Mouse (Mus musculus) heart, postnatal 0 days (tissue): Measurements from ENCODE around the gene Zar1. TPM values are rescaled to one million over a fixed set of nuclear protein-coding genes. Genes with fewer than 3 reads are reported as not detected.
"Not testable (repeated sequence)": the region's sequence is repeated elsewhere in the genome, so short reads cannot be mapped to it uniquely, and the experiment has no call there.

Experiments
- ATAC-seq: fragments of 200-750 bp; cut with Nextera tagmentation; 2 replicates; pipeline ENCODE4 v1.8.0; 2017; ENCODE audit warnings: low read depth, moderate number of reproducible peaks, moderate library complexity; ENCODE audit not compliant: insufficient read depth
- DNase-seq: peaks from one replicate; pipeline ENCODE4 v3.0.0-alpha.2; 2016; ENCODE audit warnings: low spot score
- H3K27ac ChIP-seq: fragments of 300-500 bp; sonication (generic); 2 replicates; pipeline ENCODE4 v1.5.1; 2014; ENCODE audit warnings: low read depth, mild to moderate bottlenecking
- H3K27me3 ChIP-seq: fragments of 300-500 bp; sonication (generic); 2 replicates; pipeline ENCODE4 v1.6.1; 2014; ENCODE audit warnings: low read length, mixed read lengths; ENCODE audit not compliant: control insufficient read depth, insufficient read depth
- H3K36me3 ChIP-seq: fragments of 300-500 bp; sonication (generic); replicated peaks from 2 replicates; pipeline ENCODE4 v1.6.1; 2014; ENCODE audit warnings: low read length, mixed read lengths; ENCODE audit not compliant: control insufficient read depth, insufficient read depth
- H3K4me1 ChIP-seq: fragments of 300-500 bp; sonication (generic); 2 replicates; pipeline ENCODE4 v1.6.1; 2014; ENCODE audit warnings: antibody characterized with exemption; ENCODE audit not compliant: control insufficient read depth, insufficient read depth
- H3K4me2 ChIP-seq: fragments of 300-500 bp; sonication (generic); 2 replicates; pipeline ENCODE4 v1.6.1; 2014; ENCODE audit warnings: low read depth, mild to moderate bottlenecking, low read length, moderate library complexity
- H3K4me3 ChIP-seq: fragments of 300-500 bp; sonication (generic); 2 replicates; pipeline ENCODE4 v1.5.1; 2014; ENCODE audit warnings: low read depth, low read length
- H3K9ac ChIP-seq: fragments of 300-500 bp; sonication (generic); replicated peaks from 2 replicates; pipeline ENCODE4 v1.6.1; 2014; ENCODE audit warnings: low read depth, low read length, mixed read lengths
- H3K9me3 ChIP-seq: fragments of 300-500 bp; sonication (generic); replicated peaks from 2 replicates; pipeline ENCODE4 v1.6.1; 2016; ENCODE audit warnings: low read length; ENCODE audit not compliant: control insufficient read depth
- CTCF ChIP-seq: IDR thresholded peaks from 2 replicates; pipeline ENCODE4 v1.5.1; 2016; ENCODE audit warnings: antibody characterized with exemption, control low read depth, low read depth
- EP300 ChIP-seq: IDR thresholded peaks from 2 replicates; pipeline ENCODE4 v1.6.1; 2016; ENCODE audit warnings: antibody characterized with exemption, low read depth
- WGBS: fragments of 180-500 bp; shearing (Covaris S2); extraction: QIAGEN DNeasy Blood & Tissue Kit; methylation state at CpG from one replicate; pipeline ENCODE4 v1.1.7; 2014; 5-methylcytosine and 5-hydroxymethylcytosine counted together
- polyA plus RNA-seq: library from polyadenylated mRNA; unstranded; fragments of >200 nt; fragmentation: Nextera tagmentation; extraction: Ambion mirVana; gene quantifications from 2 replicates; pipeline ENCODE4 v1.2.1, GENCODE M21; 2015
- total RNA-seq: library from RNA; depleted of rRNA; stranded (reverse); fragments of >200 nt; gene quantifications from 2 replicates; pipeline ENCODE4 v1.2.3, GENCODE M21; 2014; ENCODE audit warnings: low replicate concordance

Zar1 gene
- total and polyA plus RNA-seq, 2 experiments from 2014 or later: not detected

DNA sequence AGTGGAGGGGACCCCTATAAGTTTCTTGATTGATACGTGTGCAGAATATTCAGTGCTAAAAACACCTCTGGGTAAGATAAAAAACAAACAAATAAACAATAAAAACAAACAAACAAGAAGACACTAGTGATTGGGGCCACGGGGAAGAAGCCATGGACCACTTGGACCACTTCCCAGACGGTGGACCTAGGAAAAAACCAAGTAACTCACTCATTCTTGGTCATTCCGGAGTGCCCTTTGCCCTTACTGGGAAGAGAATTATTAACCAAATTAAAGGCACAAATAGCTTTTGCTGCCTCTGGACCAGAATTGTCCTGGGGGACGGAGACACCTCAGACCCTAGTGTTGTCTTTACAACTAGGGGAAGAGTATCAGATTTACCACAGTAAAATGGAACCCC lies 15.4 kb downstream of the Zar1 start:
- no peak for TF ChIP-seq CTCF
- no peak for TF ChIP-seq EP300
- 89% methylated on average over 5 of the region's 5 CpGs for whole genome bisulfite sequencing
- no peak for ATAC-seq
- no peaks in the 10 kb centered on the region for H3K27me3 ChIP-seq
- H3K27ac ChIP-seq: no peak overlapping the region
- H3K4me1 ChIP-seq: no peaks in the 10 kb centered on the region
- no peak overlapping the region for H3K9ac ChIP-seq
- no peaks in the 10 kb centered on the region for H3K36me3 ChIP-seq
- no peak overlapping the region for H3K4me3 ChIP-seq
- no peak overlapping the region for H3K4me2 ChIP-seq
- H3K9me3 ChIP-seq: peaks cover 10% of the 10 kb centered on the region; the same call in 1 of the 2 replicates
- DNase-seq: no peak

DNA sequence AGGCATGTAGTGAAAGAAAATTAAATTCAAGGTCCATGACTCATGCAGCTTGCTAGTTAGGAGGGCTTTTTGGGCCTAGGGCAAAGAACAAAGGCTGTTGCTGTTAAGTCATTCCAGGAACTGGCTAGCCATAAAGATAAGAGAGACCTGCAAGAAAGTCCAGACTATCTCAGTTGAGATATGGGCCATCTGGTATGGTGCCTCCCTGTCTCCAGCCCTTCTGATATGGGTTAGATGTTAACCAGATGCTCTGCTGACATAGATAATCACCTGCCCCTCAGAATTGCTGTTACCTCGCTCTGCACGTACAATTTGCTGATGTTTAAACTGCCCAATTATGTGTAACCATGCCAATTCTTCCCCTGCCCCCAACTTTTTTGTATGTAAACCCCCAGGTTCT lies 17.9 kb downstream of the Zar1 start:
- DNase-seq, H3K4me2 ChIP-seq, H3K4me1 ChIP-seq, H3K36me3 ChIP-seq, H3K27ac ChIP-seq, ATAC-seq, H3K4me3 ChIP-seq, H3K9ac ChIP-seq, H3K9me3 ChIP-seq, H3K27me3 ChIP-seq: not testable (repeated sequence)
- WGBS: 45% methylated on average over 2 of the region's 2 CpGs

DNA sequence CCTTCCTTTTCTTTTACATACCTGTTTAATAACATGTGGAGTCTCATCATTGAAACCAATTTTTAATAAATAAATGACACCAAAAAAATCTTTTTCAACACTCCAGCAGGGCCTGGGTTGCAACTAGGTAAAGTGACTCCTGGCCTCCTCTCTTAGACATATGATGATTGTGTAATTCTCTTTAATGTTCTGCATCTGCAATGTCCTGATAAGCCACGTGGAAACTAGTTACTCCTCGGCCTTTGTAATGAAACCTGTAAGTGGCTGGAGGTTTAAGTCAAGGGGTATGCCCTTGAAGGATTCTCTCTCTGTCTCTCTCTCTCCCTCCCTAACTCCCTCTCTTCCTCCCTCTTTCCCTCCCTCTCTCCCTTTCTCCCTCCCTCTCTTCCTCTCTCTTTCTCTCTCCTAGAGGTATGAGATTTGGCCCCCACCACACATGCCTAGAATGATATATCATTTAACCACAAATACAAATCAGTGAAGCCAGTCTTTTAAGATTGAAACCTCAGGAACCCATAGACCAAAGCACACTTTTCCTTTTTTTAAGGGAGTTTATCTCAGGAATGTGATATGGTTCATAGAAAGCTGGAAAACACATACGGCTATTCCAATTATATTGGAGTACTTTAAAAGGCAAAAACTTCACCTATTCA lies 20.0 kb downstream of the Zar1 start:
- no peak overlapping the region for H3K27ac ChIP-seq
- no peak overlapping the region for H3K4me2 ChIP-seq
- ATAC-seq (no peak), DNase-seq (no peak)
- no peak overlapping the region for H3K9ac ChIP-seq
- no peaks in the 10 kb centered on the region for H3K27me3 ChIP-seq
- H3K36me3 ChIP-seq: no peaks in the 10 kb centered on the region
- H3K4me3 ChIP-seq: no peak overlapping the region
- H3K4me1 ChIP-seq: peaks cover 10% of the 10 kb centered on the region; the same call in 1 of the 2 replicates
- WGBS: 39% methylated on average over 3 of the region's 3 CpGs
- TF ChIP-seq EP300 (no peak), CTCF (no peak)
- H3K9me3 ChIP-seq: no peaks in the 10 kb centered on the region

DNA sequence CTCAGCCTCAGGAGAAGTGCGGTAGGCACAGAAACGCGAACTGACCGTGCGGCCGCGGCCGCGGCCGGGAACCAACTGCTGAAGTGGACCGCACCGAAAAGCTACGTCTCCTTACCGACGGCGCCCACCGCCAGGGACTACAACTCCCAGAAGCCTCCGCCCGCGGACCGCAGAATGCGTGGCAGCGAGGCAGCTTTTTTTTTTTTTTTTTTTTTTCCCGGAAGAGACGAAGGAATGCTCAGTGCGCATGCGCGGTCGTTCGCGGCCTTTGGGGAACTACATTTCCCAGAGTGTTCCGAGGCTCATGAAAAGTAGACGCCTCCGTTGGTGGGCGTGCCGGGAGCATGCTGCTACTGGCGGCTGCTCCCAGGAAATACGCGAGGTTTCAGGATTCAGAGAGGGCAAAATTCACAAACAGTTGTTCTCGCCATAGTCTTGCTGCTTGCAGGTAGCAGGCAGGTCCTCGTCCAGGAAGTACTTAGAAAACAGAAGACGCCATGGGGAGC lies 21.5 kb downstream of the Zar1 start, which contains the start of gene Nfxl1:
Gene Nfxl1 (minus strand): TSS at position 141 of the 506 bp plus-strand sequence.
- Histone ChIP-seq H3K4me1 (peaks cover 10% of the 10 kb centered on the region; the same call in 1 of the 2 replicates), H3K27ac (peak within 1 kb of the TSS; percentile 4; the same call in 1 of the 2 replicates), H3K27me3 (no peaks in the 10 kb centered on the region), H3K4me3 (peak within 1 kb of the TSS; percentile 65), H3K9ac (peak within 1 kb of the TSS; percentile 70), H3K36me3 (peaks cover 5% of the 10 kb centered on the region; the same call in 1 of the 2 replicates), H3K9me3 (no peaks in the 10 kb centered on the region), H3K4me2 (peak within 1 kb of the TSS; percentile 97)
- WGBS: under 1% methylated on average over 42 of the region's 42 CpGs
- DNase-seq (peak; percentile 96), ATAC-seq (peak; percentile 96)
- TF ChIP-seq EP300 (no peak), CTCF (no peak)

DNA sequence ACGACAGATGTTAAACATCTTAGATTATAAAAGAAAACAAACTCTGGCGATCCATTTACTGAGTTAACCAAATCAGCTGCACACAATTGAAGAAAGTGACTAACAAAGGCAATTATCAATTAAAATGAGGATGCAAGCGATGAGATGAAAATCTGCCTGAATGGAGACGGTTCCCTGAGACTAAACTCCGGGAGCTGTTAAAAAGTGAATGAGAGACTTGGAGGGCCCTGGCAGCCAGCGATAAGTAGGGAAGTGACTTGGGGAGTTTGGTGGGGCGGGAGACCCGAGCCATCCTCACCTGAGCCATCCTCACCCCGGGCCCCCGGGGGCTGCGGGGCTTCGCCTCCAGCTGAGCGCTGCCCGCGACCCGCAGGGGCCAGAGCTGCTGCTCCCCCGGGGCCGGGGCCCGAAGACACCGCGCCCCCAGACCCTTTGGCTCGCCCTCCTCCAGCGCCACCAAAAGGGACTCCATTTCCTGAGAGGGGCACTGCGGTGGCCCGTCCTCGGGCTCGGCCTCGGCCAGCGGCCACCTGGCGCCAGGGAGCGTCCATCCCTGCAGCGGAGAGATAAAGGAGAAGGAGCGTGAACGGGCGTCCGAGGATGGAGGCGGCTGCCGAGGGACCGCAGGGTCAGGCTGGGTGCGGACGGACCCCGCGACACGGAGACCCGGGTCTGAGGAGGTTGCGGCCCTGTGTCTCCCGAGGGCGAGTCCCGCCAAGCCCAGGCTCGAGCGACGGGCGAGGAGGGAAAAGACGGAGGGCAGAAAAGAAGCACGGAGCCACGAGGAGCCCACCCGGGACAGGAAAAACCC lies 22.1 kb downstream of the Zar1 start:
- ATAC-seq: peak; percentile 61
- WGBS: under 1% methylated on average over 57 of the region's 57 CpGs
- Histone ChIP-seq H3K4me1 (peaks cover 10% of the 10 kb centered on the region; the same call in 1 of the 2 replicates), H3K27ac (no peak overlapping the region), H3K4me2 (peak overlapping the region; percentile 97), H3K27me3 (no peaks in the 10 kb centered on the region), H3K9ac (peak overlapping the region; percentile 70), H3K36me3 (peaks cover 5% of the 10 kb centered on the region; the same call in 1 of the 2 replicates), H3K4me3 (peak overlapping the region; percentile 65), H3K9me3 (no peaks in the 10 kb centered on the region)
- peak; percentile 27 for DNase-seq
- TF ChIP-seq CTCF (no peak), EP300 (no peak)
